Mouse (Mus musculus) bone marrow, adult 2 months (tissue): ENCODE measurements around the gene Fbxl17. TPM values are rescaled to one million over a fixed set of nuclear protein-coding genes. Genes with fewer than 3 reads are reported as not detected.

ENCODE experiments used
- H3K27ac ChIP-seq: fragments of 200-500 bp; 2 replicates; pipeline ENCODE4 v1.5.1; 2012; ENCODE audit warnings: low read depth, mild to moderate bottlenecking, control low read depth, inconsistent platforms, low read length; ENCODE audit not compliant: control insufficient read depth, poor library complexity, insufficient read depth
- H3K4me1 ChIP-seq: fragments of 200-500 bp; 2 replicates; pipeline ENCODE4 v1.6.1; 2011; ENCODE audit warnings: low read length; ENCODE audit not compliant: control insufficient read depth, insufficient read depth
- H3K4me3 ChIP-seq: fragments of 200-500 bp; replicated peaks from 2 replicates; pipeline ENCODE3; 2011; ENCODE audit warnings: mild to moderate bottlenecking, low read depth, low read length, control low read depth; ENCODE audit not compliant: control insufficient read depth
- CTCF ChIP-seq: fragments of 200-500 bp; IDR thresholded peaks from 2 replicates; pipeline ENCODE4 v1.5.1; 2011; ENCODE audit warnings: low read length, control low read depth; ENCODE audit not compliant: control insufficient read depth, insufficient read depth
- POLR2A ChIP-seq: fragments of 200-500 bp; IDR thresholded peaks from 2 replicates; pipeline ENCODE4 v1.6.1; 2011; ENCODE audit warnings: low read depth, mild to moderate bottlenecking, control low read depth, low read length, borderline replicate concordance; ENCODE audit not compliant: control insufficient read depth
- WGBS: fragments of 180-500 bp; shearing (Covaris S2); methylation state at CpG from one replicate; pipeline ENCODE4 v1.1.7; 2018; 5-methylcytosine and 5-hydroxymethylcytosine counted together
- polyA plus RNA-seq: library from polyadenylated mRNA; stranded (reverse); fragments of >200 nt; gene quantifications from 2 replicates; pipeline ENCODE4 v1.2.4, GENCODE M21; 2011; ENCODE audit warnings: low replicate concordance; ENCODE audit not compliant: missing spikeins, insufficient read depth, insufficient read length

Fbxl17 gene
- polyA plus RNA-seq, 1 experiment, result 10.7 TPM

DNA sequence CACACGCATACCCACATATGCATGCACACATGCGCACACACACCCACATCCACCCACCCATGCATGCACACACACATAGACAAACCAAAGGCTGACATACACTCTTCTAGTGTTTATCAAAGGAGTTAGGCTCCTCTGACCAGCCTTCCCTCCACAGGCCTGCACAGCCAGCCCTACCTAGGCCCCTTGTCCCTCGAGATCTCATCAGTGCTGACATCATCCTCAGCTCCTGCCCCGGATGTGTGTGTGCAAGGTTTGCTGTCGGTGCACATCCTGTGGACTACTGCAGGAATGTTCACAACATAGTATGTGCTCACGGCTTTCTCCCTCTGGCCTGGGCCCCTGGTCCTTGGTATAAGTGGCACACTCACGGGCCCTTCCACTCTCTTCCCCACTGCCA, 177.0 kb downstream of the Fbxl17 start:
- Histone ChIP-seq H3K27ac (no peak overlapping the region), H3K4me3 (no peak overlapping the region), H3K4me1 (peaks cover 4% of the 10 kb centered on the region)
- TF ChIP-seq POLR2A (no peak), CTCF (no peak)
- WGBS, result 83% methylated on average over 7 of the region's 7 CpGs

DNA sequence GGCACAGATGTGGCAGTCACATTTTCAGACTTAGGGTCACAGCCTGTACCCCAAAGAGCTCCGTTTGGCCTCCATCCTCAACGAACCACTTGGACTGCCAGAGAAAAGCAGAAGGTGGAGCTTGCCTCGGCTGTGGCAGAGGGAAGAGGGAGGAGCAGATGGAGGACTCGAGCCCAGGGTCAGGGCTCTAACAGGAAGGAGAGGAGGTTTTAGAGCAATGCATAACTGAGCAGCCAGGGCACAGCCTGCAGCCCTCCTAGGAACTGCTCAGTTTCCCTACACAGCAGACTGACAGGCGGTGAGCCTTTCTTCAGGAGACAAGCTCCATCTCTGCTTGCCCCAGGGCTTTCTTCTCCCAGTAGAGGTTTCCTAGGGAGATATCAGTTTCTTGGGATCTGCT, 178.5 kb downstream of the Fbxl17 start:
- H3K27ac ChIP-seq, result no peak overlapping the region
- H3K4me1 ChIP-seq, result peaks cover 4% of the 10 kb centered on the region
- H3K4me3 ChIP-seq, result no peak overlapping the region
- 16% methylated on average over 5 of the region's 5 CpGs for WGBS
- TF ChIP-seq CTCF (no peak), POLR2A (no peak)

DNA sequence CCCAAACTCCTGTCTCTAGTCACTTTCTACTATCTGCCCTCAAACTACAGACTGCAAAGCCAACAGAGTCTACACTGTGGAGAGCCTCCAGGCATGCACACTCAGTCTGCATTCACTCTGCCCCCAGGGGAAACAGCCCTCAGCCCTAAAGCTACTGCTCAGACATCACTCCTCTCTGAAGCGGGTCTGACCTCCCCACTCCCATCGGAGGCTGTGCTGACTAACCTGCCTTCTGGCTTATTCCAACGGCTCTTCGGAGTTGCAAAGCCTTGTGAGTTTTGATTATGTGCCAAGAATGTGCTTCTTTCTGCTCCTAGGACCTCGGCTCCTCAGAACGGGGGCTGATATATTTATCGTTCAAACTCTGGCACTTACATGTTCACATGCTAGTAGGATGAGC, 182.3 kb downstream of the Fbxl17 start:
- Histone ChIP-seq H3K4me3 (no peak overlapping the region), H3K27ac (no peak overlapping the region), H3K4me1 (peaks cover 4% of the 10 kb centered on the region)
- TF ChIP-seq CTCF (no peak), POLR2A (no peak)
- 89% methylated on average over 7 of the region's 7 CpGs for WGBS

DNA sequence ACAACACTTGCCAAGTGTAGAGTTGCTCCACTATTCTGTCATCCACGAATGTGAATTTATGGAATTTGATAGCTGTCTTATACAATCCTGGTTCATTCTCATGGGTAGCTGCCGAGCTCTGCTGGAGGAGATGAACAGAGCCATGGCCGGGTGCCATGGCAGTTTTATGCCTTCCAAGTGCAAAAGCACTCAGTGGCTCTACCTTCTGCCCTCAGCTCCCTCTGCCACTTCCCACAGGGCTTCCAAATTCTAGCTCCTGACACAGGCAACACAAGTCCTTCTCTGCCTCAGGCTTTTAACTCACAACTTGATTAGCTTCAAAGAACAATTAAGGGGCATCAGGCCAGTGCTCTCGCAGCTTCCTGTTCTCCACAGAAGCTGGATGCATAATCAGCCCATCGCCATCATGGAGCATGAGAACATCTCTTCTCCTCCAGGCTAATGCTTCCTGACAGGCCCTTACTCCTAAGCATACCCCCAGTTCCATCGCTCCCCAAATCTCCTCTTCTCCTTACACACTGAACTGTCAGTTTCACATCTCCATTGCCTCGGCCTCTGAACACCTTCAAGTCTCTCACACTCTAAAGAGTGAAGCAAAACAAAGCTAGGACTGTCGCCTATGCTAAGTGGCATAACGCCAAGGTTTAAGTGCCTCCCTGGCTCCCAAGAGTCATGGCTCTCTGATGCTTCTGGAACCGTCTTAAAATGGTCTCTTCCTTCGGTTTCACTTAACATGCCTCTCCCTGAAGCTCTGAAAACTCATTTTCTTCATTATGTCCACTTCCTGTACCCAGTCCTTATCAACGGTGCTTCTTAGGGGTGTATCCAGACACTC, 184.0 kb downstream of the Fbxl17 start:
- 87% methylated on average over 12 of the region's 12 CpGs for WGBS
- TF ChIP-seq POLR2A (no peak), CTCF (no peak)
- Histone ChIP-seq H3K27ac (no peak overlapping the region), H3K4me1 (peaks cover 5% of the 10 kb centered on the region), H3K4me3 (no peak overlapping the region)

DNA sequence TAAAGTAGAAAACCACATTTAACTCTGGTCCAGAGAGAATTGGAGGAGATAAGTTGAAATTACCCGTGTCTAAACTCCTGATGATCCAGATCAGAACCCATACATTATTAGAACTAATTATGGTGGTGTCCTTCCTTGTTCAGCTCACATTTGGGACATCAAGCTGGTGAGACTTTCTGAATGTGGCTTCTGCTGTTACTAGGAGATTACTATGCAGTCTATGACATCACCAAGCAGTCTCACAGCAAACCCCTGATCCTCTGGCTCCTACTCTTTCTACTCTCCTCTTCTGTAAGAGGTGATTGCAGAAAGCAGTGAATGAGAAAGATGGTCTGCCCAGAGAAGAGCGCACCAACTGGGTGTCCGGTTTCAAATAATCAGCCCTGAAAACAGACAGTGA, 187.0 kb downstream of the Fbxl17 start:
- TF ChIP-seq CTCF (no peak), POLR2A (no peak)
- no peak overlapping the region for H3K4me3 ChIP-seq
- H3K27ac ChIP-seq, result peak overlapping the region; percentile 44; the same call in 1 of the 2 replicates
- H3K4me1 ChIP-seq, result peaks cover 1% of the 10 kb centered on the region; the same call in 1 of the 2 replicates
- 77% methylated on average over 3 of the region's 3 CpGs for WGBS

DNA sequence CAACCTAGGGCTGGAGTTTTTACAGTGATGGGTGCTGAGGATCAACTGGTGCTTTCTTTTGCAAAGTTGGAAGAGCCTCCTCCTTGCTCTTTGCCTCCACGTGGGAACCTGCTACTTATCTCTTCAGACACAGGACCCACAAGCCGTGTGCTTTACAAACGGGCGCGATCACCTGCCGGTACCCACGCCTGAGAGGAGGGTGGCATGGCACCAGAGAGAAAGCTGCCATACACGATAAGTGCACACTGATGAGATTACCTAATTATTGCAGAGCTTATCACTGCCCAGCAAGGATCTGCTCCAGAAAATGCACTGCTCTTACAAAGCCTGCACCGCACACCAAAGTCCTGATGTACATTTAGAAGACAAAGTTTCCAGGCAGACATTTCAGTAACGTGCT, 187.5 kb downstream of the Fbxl17 start:
- 58% methylated on average over 10 of the region's 10 CpGs for WGBS
- no peak for TF ChIP-seq CTCF
- TF ChIP-seq POLR2A, result no peak
- Histone ChIP-seq H3K27ac (0 out of 2 replicates have a peak overlapping the region, but pooled peaks have one; percentile 1), H3K4me3 (no peak overlapping the region), H3K4me1 (peaks cover 1% of the 10 kb centered on the region; the same call in 1 of the 2 replicates)

DNA sequence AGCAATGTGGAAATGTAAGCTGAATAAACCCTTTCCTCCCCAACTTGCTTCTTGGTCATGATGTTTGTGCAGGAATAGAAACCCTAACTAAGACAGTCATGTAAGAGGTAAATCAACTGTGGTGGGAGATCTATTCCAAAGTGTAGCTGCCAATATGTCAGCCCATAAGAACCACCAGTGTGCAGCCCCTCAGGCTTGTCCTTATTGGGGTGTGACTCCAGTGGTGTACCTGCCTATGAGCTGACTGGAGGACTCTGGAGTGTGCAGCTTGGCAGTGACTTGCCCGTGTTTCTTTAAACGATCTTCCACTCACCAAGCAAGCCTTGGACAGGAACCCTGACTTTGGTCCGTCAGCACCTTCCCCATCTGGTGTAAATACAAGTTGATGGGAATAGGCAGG, 188.2 kb downstream of the Fbxl17 start:
- H3K27ac ChIP-seq, result peak overlapping the region; percentile 34; the same call in 1 of the 2 replicates
- 74% methylated on average over 3 of the region's 3 CpGs for WGBS
- H3K4me1 ChIP-seq, result peaks cover 1% of the 10 kb centered on the region; the same call in 1 of the 2 replicates
- TF ChIP-seq CTCF, result no peak
- no peak for TF ChIP-seq POLR2A
- no peak overlapping the region for H3K4me3 ChIP-seq

DNA sequence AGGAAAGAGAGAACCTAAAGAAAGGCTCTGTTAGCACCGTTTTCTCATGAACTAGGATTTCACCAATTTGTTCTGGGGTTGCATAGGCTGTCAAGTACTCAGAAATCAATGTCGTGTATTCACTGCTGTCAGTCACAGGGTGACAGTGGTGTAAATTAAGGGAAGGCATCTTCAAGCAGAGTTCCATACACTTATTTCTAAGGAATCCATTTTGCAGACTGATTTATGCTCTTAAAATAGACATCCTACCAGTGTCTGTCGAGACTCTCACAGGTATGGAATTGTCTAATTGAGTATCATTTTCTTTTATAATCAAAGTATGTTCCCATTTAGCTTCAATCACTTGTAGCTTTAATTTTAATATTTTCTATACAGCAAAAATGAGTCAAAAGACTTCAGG, 189.8 kb downstream of the Fbxl17 start:
- WGBS, result 87% methylated on average over 3 of the region's 3 CpGs
- Histone ChIP-seq H3K4me3 (no peak overlapping the region), H3K4me1 (peaks cover 1% of the 10 kb centered on the region; the same call in 1 of the 2 replicates), H3K27ac (no peak overlapping the region)
- TF ChIP-seq CTCF (no peak), POLR2A (no peak)

DNA sequence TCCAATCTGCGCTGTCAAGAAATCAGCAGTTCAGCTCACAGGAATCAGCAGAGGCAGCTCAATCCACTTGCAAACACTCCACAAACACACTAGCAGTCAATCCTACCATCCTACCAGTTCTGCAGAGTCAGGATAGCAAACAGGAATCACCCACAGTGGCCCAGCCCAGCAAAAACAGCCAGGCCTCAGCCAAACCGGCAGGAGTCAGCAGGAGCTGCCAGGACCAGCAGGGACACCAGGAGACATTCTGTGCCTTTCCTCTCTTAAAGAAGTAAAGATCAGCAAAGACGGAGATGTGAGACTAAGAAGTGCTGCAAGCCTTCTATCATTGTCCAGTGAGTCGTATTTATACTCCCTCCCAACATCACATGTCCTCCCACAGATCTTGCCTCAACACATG, 196.0 kb downstream of the Fbxl17 start:
- no peak overlapping the region for H3K27ac ChIP-seq
- TF ChIP-seq CTCF (no peak), POLR2A (no peak)
- 84% methylated on average over 4 of the region's 4 CpGs for WGBS
- no peaks in the 10 kb centered on the region for H3K4me1 ChIP-seq
- H3K4me3 ChIP-seq, result no peak overlapping the region
